Mouse (Mus musculus) skeletal muscle tissue, postnatal 0 days (tissue): ENCODE data around the gene Zfp541. TPM values are rescaled to one million over a fixed set of nuclear protein-coding genes. Genes with fewer than 3 reads are reported as not detected.

Source experiments
- polyA plus RNA-seq: library from polyadenylated mRNA; unstranded; fragments of >200 nt; fragmentation: Nextera tagmentation; extraction: Ambion mirVana; gene quantifications from 2 replicates; pipeline ENCODE4 v1.2.1, GENCODE M21; 2015

Zfp541 gene
- not detected in 2 replicates for polyA plus RNA-seq

GRCm38 (mm10) chr7:16061219-16062098 is at the start of gene Zfp541:
Gene Zfp541 (plus strand): TSS chr7:16061814.

DNA sequence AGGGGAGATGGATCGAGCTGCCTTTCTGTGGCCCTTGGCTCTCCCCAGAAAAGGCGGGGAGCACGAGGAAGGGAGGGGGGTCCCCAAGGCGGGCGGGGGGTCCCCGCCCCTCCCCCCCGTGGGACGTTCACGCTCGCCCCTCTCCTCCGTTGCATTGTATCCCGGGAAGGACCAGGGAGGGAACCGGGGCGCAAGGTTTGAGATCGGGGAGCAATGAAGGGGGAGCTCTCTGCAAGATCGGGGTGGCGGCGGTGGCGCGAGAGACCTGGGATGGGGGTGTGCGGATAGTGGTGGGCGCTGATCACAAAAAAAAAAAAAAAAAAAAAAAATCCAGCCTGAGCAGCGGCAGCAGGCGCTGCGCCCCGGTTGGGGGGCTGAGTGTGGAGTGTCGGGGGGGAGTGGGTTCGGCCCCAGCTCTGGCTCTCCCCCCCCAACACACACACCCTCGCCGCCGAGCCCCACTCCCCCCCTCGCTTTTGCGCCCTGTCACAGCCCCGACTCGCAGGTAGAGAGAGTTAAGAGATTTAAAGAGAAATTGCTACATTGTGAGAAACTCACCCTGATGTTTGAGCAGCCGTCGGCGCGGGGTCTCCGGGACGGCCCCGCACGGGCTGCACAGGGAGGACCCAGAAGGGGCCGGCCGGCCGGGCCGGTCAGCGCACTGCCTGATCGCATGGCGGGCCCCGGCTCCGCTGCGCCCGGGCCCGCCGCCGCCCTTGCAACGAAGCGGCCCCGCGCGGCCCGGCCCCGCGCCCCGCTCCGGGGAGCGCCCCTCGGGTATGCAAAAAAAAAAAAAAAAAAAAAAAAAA is 14.1 kb upstream of the Zfp541 start, which contains the start of gene Bicra:
Gene Bicra (minus strand): TSS at position 584 of the 809 bp plus-strand sequence.

GRCm38 (mm10) chr7:16098021-16099017 is 36.7 kb downstream of the Zfp541 start, which contains the start of gene Napa:
Gene Napa (plus strand): TSS chr7:16098458.

GRCm38 (mm10) chr7:16119569-16120261 is 58.1 kb downstream of the Zfp541 start, which contains the start of gene Kptn:
Gene Kptn (plus strand): TSS chr7:16119895.

DNA sequence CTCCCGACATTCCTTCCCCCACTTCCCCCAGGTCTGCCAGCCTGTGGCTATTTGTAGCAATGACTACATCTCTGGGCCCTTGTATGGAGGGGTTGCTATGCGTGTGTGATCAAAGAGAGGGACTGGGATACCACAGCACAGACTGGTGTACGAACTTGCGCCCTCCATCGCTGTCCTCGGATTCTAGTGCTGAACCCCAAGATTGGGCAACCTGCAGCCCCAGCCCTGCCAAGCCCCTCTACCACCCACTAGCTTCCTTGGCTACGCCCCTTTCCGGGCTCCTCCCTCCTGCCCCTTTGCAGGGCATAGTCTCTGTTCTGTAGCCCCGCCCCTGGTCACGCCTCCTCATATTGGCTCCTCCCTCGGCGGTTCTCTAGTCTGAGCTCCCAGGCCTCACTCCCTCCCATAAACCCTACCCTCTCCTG is 67.8 kb downstream of the Zfp541 start, which contains the start of gene Slc8a2:
Gene Slc8a2 (plus strand): TSS at position 406 of the 425 bp plus-strand sequence.

Other genes with a start within 250 kb of the Zfp541 start
- gene Obox6, start 222.1 kb upstream of the Zfp541 start, polyA plus RNA-seq: not detected in 2 replicates
- gene Crx, start 181.8 kb upstream of the Zfp541 start, polyA plus RNA-seq: not detected in 2 replicates
- gene Crxos, start 179.2 kb upstream of the Zfp541 start, polyA plus RNA-seq: not detected in 2 replicates
- 1,000 and 1,017 TPM in 2 replicates for gene Selenow, start 139.4 kb upstream of the Zfp541 start, polyA plus RNA-seq
- gene Nop53, start 115.7 kb upstream of the Zfp541 start, polyA plus RNA-seq: 158 and 170 TPM in 2 replicates
- 66.9 and 87.8 TPM in 2 replicates for gene Ehd2, start 94.2 kb upstream of the Zfp541 start, polyA plus RNA-seq
- gene Bicra, start 13.9 kb upstream of the Zfp541 start, polyA plus RNA-seq: 3.2 TPM in 2 replicates
- 183 and 189 TPM in 2 replicates for gene Napa, start 36.6 kb downstream of the Zfp541 start, polyA plus RNA-seq
- gene Kptn, start 58.1 kb downstream of the Zfp541 start, polyA plus RNA-seq: 12.5 and 12.6 TPM in 2 replicates
- gene Slc8a2, start 68.0 kb downstream of the Zfp541 start, polyA plus RNA-seq: 0.04 and 0.06 TPM in 2 replicates
- gene Meis3, start 113.3 kb downstream of the Zfp541 start, polyA plus RNA-seq: 8.5 and 11.3 TPM in 2 replicates
- 5.0 and 5.1 TPM in 2 replicates for gene Dhx34, start 160.2 kb downstream of the Zfp541 start, polyA plus RNA-seq
- gene C5ar2, start 182.3 kb downstream of the Zfp541 start, polyA plus RNA-seq: 0.13 and 0.17 TPM in 2 replicates
- 4.4 and 6.7 TPM in 2 replicates for gene C5ar1, start 197.7 kb downstream of the Zfp541 start, polyA plus RNA-seq
- gene Inafm1, start 211.8 kb downstream of the Zfp541 start, polyA plus RNA-seq: 8.9 and 11.3 TPM in 2 replicates
- 7.5 and 10.2 TPM in 2 replicates for gene Ccdc9, start 225.0 kb downstream of the Zfp541 start, polyA plus RNA-seq
- 4.0 and 8.4 TPM in 2 replicates for gene Bbc3, start 246.6 kb downstream of the Zfp541 start, polyA plus RNA-seq